Mouse (Mus musculus) brain, embryonic 18.5 days (tissue): ENCODE measurements around the gene Zswim4.

Source experiments
- DNase-seq: peaks from one replicate; pipeline ENCODE4 v3.0.0-alpha.2; 2012; ENCODE audit warnings: low read depth, low spot score

Zswim4 gene

GRCm38 (mm10) chr8:84180530-84181190 is 56.2 kb downstream of the Zswim4 start:
- no peak for DNase-seq

- no peak for DNase-seq
Measured at GRCm38 (mm10) chr8:84179946-84180345, 56.9 kb downstream of the Zswim4 start.

GRCm38 (mm10) chr8:84178592-84178991 is 58.3 kb downstream of the Zswim4 start:
- DNase-seq = no peak

- no peak for DNase-seq
Measured at GRCm38 (mm10) chr8:84177405-84177804, 59.5 kb downstream of the Zswim4 start.

GRCm38 (mm10) chr8:84176560-84176959 is 60.3 kb downstream of the Zswim4 start:
- no peak for DNase-seq

- no peak for DNase-seq
Measured at GRCm38 (mm10) chr8:84173861-84174260, 63.0 kb downstream of the Zswim4 start.

GRCm38 (mm10) chr8:84170096-84170495 is 66.8 kb downstream of the Zswim4 start:
- DNase-seq = no peak

GRCm38 (mm10) chr8:84167696-84168095 is 69.2 kb downstream of the Zswim4 start:
- DNase-seq = no peak
